Mouse (Mus musculus) left cerebral cortex, postnatal 4 days (tissue): ENCODE data around the gene Gm37240. TPM values are rescaled to one million over a fixed set of nuclear protein-coding genes. Genes with fewer than 3 reads are reported as not detected.
A peak's percentile ranks its signal among the peaks of the same experiment; 100 is the strongest.
"Not testable (repeated sequence)": the region's sequence is repeated elsewhere in the genome, so short reads cannot be mapped to it uniquely, and the experiment has no call there.

Source experiments
- DNase-seq: peaks from one replicate; pipeline ENCODE4 v3.0.0-alpha.2; 2022
- intact Hi-C: fragments of 180-260 bp; cut with DNase I; formaldehyde crosslinking; loops from one replicate; pipeline ENCODE4 v1.15.1; 2025
- total RNA-seq, 2 experiments: library from RNA; stranded (reverse); gene quantifications; 2 replicates each; pipeline ENCODE4 v1.2.3; 2021

The Gm37240 gene
- total RNA-seq, 2 experiments from 2014 or later = 3.3 to 3.6 TPM

DNA sequence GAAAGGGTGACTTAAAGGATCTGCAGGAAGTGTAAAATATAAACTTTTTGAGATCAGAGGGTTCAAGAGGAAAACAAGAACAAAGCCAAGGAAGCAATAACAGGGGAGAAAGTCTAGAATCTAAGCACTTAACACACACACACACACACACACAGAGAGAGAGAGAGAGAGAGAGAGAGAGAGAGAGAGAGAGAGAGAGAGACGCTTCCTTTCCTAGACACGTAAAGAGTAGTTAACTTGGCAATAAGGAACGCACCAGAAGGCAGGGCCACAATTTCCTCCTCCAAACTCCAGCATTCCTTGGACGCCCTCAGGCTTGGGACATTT is 1305.7 kb downstream of the Gm37240 start:
- DNase-seq = no peak
- intact Hi-C loops = no loop called here

DNA sequence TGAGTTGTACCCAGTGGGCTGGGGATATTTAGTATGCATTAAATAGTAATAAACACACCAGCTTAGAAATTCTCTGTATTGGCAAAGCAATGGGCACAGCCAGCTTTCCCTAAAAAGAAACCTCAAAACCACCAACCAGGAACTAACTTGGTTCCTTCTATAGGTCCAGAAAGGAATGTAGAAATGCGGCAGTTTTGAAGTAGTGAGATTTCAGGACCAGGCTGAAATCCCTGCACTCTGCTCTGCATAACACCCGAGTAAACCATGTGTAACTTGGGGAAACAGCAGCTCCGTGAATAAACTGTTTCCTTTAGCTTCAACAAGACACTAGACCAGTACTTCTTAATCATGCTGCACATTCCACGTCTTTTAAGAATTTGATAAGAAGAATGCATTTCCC is 1306.6 kb downstream of the Gm37240 start:
- DNase-seq = no peak
- intact Hi-C loops = no loop called here

DNA sequence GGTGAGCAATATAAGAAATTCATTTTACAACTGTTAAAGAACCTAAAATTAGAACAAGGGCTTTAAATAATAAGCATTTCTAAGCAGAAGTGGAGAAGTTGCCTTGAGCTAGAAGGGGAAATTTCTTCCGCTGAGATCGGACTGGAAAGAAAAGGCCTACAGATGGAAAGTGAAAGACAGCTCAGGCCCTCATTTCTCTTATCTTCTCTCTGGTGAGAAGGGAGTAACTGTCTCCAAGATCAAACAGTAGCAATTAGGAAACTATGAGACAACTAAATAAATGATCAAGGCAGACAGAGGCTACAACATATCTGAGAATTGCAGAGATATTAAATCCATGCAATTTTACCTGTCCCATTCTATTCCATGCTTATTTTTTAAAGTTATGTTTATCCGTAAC is 1316.8 kb downstream of the Gm37240 start:
- DNase-seq = no peak
- intact Hi-C loops = no loop called here

DNA sequence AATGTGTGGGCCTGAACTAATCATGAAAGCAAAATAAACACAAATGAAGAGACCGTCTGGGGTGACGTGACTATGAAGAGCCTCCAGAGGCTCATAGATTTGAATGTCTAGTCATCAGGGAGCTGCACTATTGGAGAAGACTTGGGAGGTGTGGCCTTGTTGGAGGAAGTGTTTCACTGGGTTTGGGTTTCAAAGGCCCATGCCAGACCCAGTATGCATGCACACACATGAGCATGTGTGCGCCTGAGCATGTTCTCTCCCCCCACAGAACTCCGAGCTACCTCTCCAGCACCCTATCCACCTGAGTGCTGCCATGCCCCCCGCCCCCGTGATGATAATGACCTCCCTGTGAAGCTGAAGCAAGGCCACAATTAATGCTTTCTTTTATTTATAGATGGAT is 1317.7 kb downstream of the Gm37240 start:
- intact Hi-C loops = no loop called here
- no peak for DNase-seq

DNA sequence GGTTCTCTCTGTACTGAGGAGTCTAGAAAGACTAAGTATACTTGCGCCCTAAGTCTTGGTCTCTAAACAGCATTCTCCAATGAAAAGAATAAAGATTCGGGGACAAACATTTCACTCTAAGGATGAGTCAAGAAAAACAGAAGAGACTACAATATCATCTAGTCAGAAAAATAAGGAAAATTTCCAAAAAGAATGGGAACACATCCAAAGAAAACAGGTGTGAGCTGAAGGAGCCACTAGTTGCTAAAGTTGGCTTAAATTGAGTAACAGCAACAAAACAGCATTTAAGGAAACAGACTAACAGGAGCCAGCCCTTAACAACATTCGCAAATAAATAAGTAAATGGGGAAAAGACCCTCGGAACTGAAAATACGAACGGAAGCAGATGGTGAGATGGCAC is 1318.8 kb downstream of the Gm37240 start:
- intact Hi-C loops = no loop called here
- DNase-seq = no peak

DNA sequence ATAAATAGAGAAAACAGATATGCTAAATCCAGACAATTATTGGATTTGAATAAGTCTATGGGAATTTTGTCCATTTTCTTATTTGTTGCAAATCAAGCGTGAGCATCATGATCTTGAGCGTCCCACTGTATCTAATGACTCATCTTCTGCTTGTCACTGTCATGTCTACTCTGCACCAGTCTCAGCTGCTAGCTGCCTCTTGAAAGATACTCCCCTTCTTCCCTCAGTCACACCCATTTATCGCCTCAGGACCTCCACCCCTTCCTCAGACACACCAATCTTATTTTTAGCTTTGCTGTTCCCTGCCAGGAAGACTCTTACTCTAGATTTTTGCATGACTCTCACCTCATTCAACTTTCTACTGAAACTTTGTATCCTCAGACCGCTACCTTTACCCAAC is 1323.9 kb downstream of the Gm37240 start:
- intact Hi-C loops = no loop called here
- no peak for DNase-seq

DNA sequence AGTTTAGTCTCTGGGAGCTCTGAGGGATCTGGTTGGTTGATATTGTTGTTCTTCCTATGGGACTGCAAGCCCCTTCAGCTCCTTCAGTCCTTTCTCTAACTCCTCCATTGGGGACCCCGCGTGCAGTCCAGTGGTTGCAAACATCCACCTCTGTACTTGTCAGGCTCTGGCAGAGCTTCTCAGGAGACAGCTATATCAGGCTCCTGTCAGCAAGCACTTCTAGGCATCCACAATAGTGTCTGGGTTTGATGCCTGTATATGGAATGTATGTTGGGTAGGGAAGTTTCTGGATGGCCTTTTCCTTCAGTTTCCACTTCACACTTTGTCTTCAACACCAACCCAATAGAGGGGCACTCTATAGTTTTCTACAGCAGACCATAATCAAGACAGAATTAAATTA is 1324.4 kb downstream of the Gm37240 start:
- intact Hi-C loops, DNase-seq: not testable (repeated sequence)

DNA sequence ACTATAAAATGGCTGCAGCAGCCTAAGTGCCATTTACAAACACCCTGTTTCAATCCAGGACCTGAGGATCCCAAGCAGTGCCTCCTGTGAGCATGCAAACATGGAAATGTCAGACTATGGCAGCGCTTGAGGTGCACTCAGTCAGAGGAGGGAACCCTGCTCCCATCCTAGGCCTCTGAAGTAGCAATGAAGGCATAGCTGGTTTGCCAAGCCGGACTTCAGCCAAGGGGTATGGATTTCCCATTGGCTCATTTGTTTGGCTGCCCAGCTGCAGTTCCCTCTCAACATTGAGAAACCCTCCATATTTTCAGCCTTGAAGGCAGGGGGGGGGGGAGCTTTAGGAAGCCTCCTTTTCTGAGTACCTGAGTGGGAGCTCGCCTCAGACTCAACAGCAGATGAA is 1329.0 kb downstream of the Gm37240 start:
- peak; percentile 12 for DNase-seq
- intact Hi-C loops = no loop called here

DNA sequence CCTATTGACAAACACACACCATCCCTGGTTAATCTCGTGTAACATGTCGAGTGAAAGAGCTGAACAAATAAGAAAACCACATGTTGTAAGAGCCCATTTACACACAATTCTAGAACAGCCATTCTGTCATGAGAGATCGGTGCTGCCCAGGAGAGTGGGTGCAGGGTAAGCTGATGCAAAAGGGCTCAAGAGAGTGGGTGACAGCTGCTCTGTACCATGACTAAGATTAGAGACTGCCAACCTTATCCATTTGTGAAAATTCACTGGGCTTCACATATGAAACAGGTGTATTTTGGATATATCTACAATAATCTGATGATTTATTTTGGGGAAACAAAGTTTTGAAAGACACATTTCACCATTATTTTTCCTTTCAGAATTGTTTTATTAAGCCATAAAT is 1331.5 kb downstream of the Gm37240 start:
- intact Hi-C loops = no loop called here
- no peak for DNase-seq

DNA sequence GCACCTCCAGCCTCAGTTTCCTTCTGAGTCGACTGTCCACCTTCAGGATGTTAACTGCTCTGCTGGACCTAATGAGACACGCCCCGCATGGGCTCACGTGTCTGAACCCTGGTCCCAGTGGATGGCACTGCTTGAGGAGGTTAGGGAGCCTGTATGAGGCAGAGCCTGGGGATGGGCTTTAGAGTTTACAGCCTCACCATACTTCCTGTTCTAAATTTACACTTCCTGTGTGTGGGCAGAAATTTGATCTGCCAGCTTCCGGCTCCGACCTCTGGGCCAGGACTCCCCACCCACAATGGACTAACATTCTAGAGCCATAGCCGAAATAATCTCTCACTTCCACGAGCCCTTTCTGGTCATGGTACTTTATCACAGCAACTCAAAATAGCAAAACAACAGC is 1340.1 kb downstream of the Gm37240 start:
- no peak for DNase-seq
- intact Hi-C loops = loop anchor here (10.0 kb wide), 1 partner anchor 202 kb away; no protein-coding TSS in a partner anchor

DNA sequence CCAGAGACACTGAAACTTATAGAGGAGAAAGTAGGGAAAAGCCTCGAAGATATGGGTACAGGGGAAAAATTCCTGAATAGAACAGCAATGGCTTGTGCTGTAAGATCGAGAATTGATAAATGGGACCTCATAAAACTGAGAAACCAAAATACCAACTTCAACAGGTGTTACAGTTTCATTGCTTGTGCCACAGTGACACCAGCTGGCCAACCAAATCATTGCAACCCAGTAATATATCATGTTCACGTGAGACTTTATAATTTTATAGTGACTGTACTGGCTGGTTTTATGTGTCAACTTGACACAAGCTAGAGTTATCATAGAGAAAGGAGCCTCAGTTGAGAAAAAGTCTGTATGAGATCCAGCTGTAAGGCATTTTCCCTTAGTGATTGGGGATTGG is 1344.9 kb downstream of the Gm37240 start:
- DNase-seq = peak; percentile 38
- intact Hi-C loops = loop anchor here (2.0 to 10.0 kb wide), 2 partner anchors 198 to 226 kb away; no protein-coding TSS in a partner anchor

DNA sequence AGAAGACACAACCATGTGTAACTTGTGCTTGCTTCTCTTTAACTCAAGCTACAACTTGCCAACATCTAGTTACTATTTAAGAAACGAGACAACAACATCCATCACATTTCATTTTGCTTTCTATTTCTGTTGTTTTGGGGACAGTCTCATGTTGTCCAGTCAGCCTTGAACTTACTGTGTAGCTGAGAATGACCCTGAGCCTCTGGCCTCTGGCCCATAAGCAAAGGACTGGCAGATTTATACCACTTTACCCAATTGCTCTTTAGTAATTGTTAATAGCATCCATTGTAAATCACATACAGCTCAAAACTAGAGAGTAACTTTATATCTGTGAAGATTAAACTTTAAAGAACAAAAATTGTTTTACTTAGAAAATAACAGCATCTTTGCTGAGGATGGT is 1345.4 kb downstream of the Gm37240 start:
- intact Hi-C loops = loop anchor here (2.0 to 10.0 kb wide), 2 partner anchors 197 to 225 kb away; no protein-coding TSS in a partner anchor
- DNase-seq = no peak

DNA sequence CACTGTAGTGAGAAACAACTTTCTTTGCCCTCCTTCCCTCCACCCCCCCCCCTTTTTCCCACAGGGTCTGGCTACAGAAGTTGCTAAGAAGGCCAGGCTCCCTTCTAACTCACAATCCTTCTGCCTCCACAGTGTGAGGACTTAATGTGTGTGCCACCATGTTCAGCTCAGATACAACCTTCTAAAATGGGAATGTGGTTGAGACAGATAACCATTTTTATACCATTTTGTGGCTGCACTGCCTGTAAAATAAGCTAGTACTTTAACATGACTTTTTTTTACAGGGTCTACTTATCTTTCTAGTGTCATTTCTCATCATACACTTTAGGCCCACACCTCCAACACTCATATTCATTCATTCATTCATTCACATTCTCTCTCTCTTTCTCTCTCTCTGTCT is 1346.7 kb downstream of the Gm37240 start:
- DNase-seq = no peak
- intact Hi-C loops = loop anchor here (10.0 kb wide), 1 partner anchor 196 kb away; no protein-coding TSS in a partner anchor

DNA sequence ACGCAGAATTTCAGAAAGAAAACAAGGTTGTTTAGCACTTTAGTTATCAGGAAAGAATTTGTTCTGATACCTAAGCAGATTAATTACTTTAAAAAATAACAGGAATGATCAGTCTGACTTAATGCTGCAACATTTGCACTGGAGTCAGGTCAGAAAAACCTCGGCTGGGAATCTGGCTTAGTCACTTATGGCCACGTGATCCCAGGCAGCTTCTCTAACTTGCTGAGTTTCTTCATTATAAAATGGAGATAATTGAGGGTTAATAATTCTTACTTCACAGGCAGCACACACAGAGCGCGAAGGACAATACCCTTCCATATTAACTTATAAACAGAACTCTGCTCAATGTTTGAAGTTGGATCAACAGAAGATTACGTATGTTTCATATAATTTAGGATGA is 1350.3 kb downstream of the Gm37240 start:
- DNase-seq = no peak
- intact Hi-C loops = no loop called here

DNA sequence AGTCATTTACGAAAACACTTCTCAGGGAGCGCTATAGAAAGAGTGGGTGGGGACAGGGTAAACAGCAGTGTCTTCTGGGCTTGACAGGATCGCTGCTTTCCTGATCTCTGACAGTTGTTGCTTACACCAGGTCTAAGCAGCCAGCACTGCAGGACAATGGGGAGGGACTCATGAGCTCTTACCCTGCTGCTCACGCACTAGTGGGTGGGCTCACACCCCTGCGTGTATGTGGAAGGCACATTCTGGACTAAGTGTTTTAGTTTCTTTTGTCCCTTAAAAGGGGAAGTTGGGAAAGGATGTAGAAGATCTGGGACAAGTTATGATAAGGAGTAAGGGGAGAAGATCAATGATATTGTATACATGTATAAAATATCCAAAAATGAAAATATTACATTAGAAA is 1354.1 kb downstream of the Gm37240 start:
- no peak for DNase-seq
- intact Hi-C loops = no loop called here

DNA sequence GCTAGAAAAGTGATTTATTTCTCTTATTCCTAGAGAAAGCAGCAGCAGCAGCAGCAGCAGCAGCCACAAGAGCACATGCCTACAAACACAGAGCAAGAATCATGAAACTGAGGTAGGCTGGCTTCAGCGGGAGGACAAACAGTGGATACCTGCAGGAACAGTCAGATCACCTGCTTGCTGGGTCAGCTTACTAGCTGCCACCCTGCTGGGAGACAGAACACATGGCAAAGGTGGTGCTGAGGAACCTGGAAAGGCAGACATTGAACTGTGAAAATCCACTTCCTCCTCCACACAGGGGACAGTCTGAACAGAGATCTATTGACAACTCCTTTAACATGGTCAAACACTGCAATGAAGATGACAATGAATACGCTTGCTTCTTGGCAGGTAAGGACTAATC is 1358.3 kb downstream of the Gm37240 start:
- intact Hi-C loops = no loop called here
- no peak for DNase-seq

DNA sequence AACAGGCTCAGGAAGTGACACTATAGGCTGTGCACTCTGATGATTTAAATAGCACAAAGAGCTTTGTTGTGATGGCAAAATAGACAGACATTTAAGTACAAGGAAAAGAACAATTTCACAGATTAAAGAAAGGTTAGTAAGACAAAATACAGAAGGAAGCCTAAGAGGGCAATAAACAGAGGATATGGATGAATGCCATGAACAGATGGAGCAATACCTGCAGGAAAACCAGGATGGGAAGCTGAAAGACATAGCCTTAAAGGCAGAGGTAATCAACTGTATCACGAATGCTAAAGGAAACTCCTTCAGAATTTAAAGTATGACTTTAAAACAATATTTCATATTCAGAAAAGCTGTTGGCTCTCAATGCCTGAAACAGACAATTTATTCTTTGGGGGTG is 1362.4 kb downstream of the Gm37240 start:
- no peak for DNase-seq
- intact Hi-C loops = no loop called here

DNA sequence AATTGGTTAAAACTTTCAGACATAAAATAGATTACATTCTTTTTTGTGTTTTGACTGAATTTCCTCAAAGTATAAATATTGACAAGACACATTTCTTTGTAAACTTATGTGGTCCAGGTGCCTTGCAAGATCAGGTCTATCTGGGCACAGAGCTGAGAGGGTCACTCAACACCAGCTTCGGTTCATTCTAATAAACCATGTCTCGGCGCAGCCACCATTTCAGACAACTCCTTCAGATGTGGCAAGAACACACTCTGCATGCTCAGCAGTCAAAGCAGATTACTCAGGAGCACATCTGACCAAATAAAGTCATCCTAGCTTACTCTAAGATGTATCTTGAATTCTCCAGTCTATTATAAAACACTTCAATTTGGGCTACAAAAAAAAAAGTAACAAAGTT is 1371.2 kb downstream of the Gm37240 start:
- DNase-seq = no peak
- intact Hi-C loops = no loop called here

DNA sequence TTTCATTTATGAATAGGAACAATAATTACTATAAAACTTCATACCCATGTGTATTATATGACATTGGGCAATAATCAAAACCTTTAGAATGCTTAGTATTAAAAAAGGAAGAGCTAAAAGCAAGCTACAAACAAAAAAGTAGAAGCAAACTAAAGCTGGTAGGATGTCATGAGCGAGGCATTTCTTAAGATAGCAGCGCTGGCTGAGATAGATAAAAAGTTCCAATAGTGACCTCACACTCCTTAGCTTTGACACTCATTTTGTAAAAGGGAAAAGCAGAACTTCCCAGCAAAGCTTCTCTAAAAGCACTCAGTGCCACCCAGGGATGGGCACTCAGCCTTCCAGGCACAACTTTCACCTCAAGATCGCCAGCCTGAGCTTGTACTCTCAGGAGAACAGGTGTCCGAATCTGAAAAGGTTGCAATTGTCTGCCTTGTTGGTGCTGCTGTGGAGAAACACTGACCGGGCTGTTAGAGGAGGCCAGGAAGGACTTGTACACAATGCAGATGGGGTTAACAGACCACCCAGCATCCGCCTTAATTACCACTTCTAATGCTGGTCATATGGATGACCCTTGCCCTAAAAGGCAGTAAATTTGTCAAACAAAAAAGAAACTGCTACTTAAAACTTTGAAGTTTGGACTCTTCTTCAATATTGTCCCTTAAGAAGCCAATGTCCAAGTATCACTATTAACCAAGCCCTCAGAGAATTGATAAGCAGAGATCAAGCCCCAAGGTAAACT is 1374.4 kb downstream of the Gm37240 start:
- no peak for DNase-seq
- intact Hi-C loops = no loop called here

DNA sequence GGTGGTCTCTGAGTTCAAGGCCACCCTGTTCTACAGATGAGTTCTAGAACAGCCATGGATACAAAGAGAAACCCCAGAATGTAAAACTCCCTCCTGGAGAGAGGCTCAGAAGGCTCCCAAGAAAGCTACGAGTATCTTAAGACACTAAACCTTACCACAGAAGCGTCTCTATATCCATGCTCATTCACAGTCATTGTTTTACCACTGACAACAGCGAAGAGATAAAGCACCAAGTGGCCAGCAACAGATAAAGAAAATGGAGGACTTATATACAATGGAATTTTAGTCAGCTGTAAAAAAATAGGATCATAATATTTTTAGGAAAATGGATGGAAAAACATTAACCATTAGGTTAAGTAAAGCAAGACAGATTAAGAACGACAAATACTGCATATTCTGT is 1382.1 kb downstream of the Gm37240 start:
- intact Hi-C loops = no loop called here
- DNase-seq = no peak

DNA sequence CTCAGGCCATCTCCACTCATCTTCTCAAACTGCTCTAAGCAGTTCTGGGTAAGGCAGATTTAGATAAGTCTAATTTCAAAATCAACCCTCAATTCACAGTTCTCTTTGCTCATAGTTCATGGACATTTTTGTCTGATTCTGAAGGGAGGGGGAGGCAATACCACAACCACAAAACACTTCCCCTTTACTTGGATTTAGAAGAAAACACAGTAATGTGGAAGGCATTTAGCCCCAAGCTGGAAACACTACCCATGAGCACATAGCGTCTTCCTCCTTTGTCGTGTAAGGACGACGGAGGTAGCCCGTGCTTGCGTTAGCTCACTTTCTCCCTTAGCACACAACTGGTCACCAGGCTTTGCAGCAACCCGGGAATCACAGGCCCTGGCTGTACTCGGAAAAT is 1383.0 kb downstream of the Gm37240 start:
- intact Hi-C loops = no loop called here
- no peak for DNase-seq

DNA sequence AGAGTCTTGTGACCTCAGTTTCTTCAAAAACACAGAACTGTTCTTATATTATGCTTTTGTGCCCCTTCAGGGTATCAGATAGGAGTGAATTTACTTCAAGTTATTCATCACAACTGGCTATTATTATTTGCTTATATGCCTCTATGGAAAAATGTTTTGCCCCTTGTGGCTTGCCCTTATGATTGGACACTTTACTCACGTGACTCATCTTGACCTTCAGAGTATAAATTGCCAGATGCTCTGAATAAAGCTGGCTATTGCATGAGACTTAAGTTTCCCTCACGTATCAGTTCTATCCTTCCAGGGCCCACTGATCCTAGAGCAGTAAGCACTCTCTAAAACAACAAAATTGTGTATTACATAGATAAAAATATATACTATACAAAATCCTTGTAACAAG is 1385.2 kb downstream of the Gm37240 start:
- DNase-seq = no peak
- intact Hi-C loops = no loop called here

DNA sequence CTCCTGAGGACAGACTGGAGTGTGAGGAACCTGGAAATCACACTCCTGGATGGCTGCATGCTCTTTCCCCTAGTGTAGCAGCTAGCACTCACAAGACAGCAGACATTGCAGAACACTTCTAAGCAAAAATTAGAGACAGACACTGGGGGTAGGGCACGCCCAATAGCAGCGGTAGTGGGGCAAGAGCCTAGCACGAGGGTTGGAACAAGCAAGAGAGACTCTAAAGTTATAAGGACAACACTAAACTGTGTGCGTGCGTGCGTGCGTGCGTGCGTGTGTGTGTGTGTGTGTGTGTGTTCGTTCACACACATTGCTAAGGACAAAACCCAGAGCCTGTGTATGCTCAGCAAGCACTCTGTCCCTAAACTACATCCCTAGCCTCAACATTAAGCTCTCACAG is 1386.8 kb downstream of the Gm37240 start:
- DNase-seq = no peak
- intact Hi-C loops = no loop called here
